Mouse (Mus musculus): Measurements from ENCODE around the gene Zfp985.
"Not testable (repeated sequence)": the region's sequence is repeated elsewhere in the genome, so short reads cannot be mapped to it uniquely, and the experiment has no call there.

GRCm38 (mm10) chr4:147535916-147536315 lies 17.2 kb upstream of the Zfp985 start:
- TF ChIP-seq CTCF, EP300 (IDR thresholded peaks at IDR 0.05): not testable (repeated sequence)
